Mouse (Mus musculus): Measurements from ENCODE around the gene Foxq1. TPM values are rescaled to one million over a fixed set of nuclear protein-coding genes. Genes with fewer than 3 reads are reported as not detected.

Gene Foxq1
- polyA plus RNA-seq, 1 experiment from 2014 or later, result 0.18 TPM

GRCm38 (mm10) chr13:31574627-31575026, 18.7 kb downstream of the Foxq1 start:
- Histone ChIP-seq H3K4me2 (no peak overlapping the region), H3K4me1 (replicated peaks) (peaks cover 22% of the 10 kb centered on the region), H3K27me3 (peaks cover 34% of the 10 kb centered on the region), H3K9me3 (no peaks in the 10 kb centered on the region), H3K27ac (no peak overlapping the region), H3K9ac (replicated peaks) (no peak overlapping the region), H3K36me3 (no peaks in the 10 kb centered on the region), H3K4me3 (replicated peaks) (no peak overlapping the region)
- 78% methylated on average over 3 of the region's 3 CpGs for WGBS
- no peak for ATAC-seq (ENCODE audit: insufficient number of reproducible peaks, insufficient read depth, low FRiP score, low TSS enrichment, low read depth)

GRCm38 (mm10) chr13:31576696-31577095, 20.8 kb downstream of the Foxq1 start:
- Histone ChIP-seq H3K4me2 (no peak overlapping the region), H3K27me3 (peaks cover 29% of the 10 kb centered on the region), H3K9ac (replicated peaks) (no peak overlapping the region), H3K4me3 (replicated peaks) (no peak overlapping the region), H3K9me3 (no peaks in the 10 kb centered on the region), H3K27ac (no peak overlapping the region), H3K4me1 (replicated peaks) (peaks cover 22% of the 10 kb centered on the region), H3K36me3 (no peaks in the 10 kb centered on the region)
- WGBS, result 21% methylated on average over 4 of the region's 4 CpGs
- ATAC-seq (ENCODE audit: insufficient number of reproducible peaks, insufficient read depth, low FRiP score, low TSS enrichment, low read depth), result no peak

GRCm38 (mm10) chr13:31577576-31577975, 21.6 kb downstream of the Foxq1 start:
- H3K4me2 ChIP-seq, result no peak overlapping the region
- H3K4me1 ChIP-seq (replicated peaks), result peaks cover 22% of the 10 kb centered on the region
- H3K36me3 ChIP-seq, result no peaks in the 10 kb centered on the region
- H3K27ac ChIP-seq, result no peak overlapping the region
- H3K9me3 ChIP-seq, result no peaks in the 10 kb centered on the region
- no peak for ATAC-seq (ENCODE audit: insufficient number of reproducible peaks, insufficient read depth, low FRiP score, low TSS enrichment, low read depth)
- peaks cover 27% of the 10 kb centered on the region for H3K27me3 ChIP-seq
- H3K4me3 ChIP-seq (replicated peaks), result no peak overlapping the region
- 44% methylated on average over 6 of the region's 6 CpGs for WGBS
- H3K9ac ChIP-seq (replicated peaks), result no peak overlapping the region

- Histone ChIP-seq H3K4me2 (peak overlapping the region; percentile 23), H3K36me3 (no peaks in the 10 kb centered on the region), H3K4me1 (replicated peaks) (peaks cover 22% of the 10 kb centered on the region), H3K27me3 (peaks cover 20% of the 10 kb centered on the region), H3K9ac (replicated peaks) (no peak overlapping the region), H3K4me3 (replicated peaks) (no peak overlapping the region), H3K27ac (peak overlapping the region; percentile 53; the same call in 1 of the 2 replicates), H3K9me3 (no peaks in the 10 kb centered on the region)
- WGBS, result 20% methylated on average over 10 of the region's 10 CpGs
- ATAC-seq (ENCODE audit: insufficient number of reproducible peaks, insufficient read depth, low FRiP score, low TSS enrichment, low read depth), result peak; percentile 77
Measured at GRCm38 (mm10) chr13:31578389-31578788, 22.5 kb downstream of the Foxq1 start.

- 53% methylated on average over 9 of the region's 9 CpGs for WGBS
- Histone ChIP-seq H3K4me3 (replicated peaks) (no peak overlapping the region), H3K4me1 (replicated peaks) (peaks cover 22% of the 10 kb centered on the region), H3K36me3 (no peaks in the 10 kb centered on the region), H3K9ac (replicated peaks) (no peak overlapping the region), H3K4me2 (no peak overlapping the region), H3K27ac (no peak overlapping the region), H3K27me3 (peaks cover 10% of the 10 kb centered on the region), H3K9me3 (no peaks in the 10 kb centered on the region)
- no peak for ATAC-seq (ENCODE audit: insufficient number of reproducible peaks, insufficient read depth, low FRiP score, low TSS enrichment, low read depth)
Measured at GRCm38 (mm10) chr13:31579866-31580265, 23.9 kb downstream of the Foxq1 start.

GRCm38 (mm10) chr13:31587341-31587740, 31.4 kb downstream of the Foxq1 start:
- Histone ChIP-seq H3K4me3 (replicated peaks) (no peak overlapping the region), H3K9me3 (0 out of 2 replicates have a peak, but pooled peaks cover 3% of the 10 kb centered on the region), H3K4me1 (replicated peaks) (no peaks in the 10 kb centered on the region), H3K4me2 (no peak overlapping the region), H3K27ac (no peak overlapping the region), H3K27me3 (peaks cover under 1% of the 10 kb centered on the region; the same call in 1 of the 2 replicates), H3K9ac (replicated peaks) (no peak overlapping the region), H3K36me3 (no peaks in the 10 kb centered on the region)
- 82% methylated on average over 5 of the region's 5 CpGs for WGBS
- ATAC-seq (ENCODE audit: insufficient number of reproducible peaks, insufficient read depth, low FRiP score, low TSS enrichment, low read depth), result no peak

- Histone ChIP-seq H3K4me3 (replicated peaks) (no peak overlapping the region), H3K9me3 (peaks cover 4% of the 10 kb centered on the region; the same call in 1 of the 2 replicates), H3K9ac (replicated peaks) (no peak overlapping the region), H3K27ac (no peak overlapping the region), H3K27me3 (no peaks in the 10 kb centered on the region; the same call in 1 of the 2 replicates), H3K4me2 (no peak overlapping the region), H3K36me3 (no peaks in the 10 kb centered on the region), H3K4me1 (replicated peaks) (peaks cover 7% of the 10 kb centered on the region; the same call in 1 of the 2 replicates)
- 81% methylated on average over 5 of the region's 5 CpGs for WGBS
- no peak for ATAC-seq (ENCODE audit: insufficient number of reproducible peaks, insufficient read depth, low FRiP score, low TSS enrichment, low read depth)
Measured at GRCm38 (mm10) chr13:31599576-31599975, 43.6 kb downstream of the Foxq1 start.

GRCm38 (mm10) chr13:31603964-31604363, 48.0 kb downstream of the Foxq1 start:
- whole genome bisulfite sequencing, result 33% methylated on average over 6 of the region's 6 CpGs
- no peak overlapping the region for H3K4me3 ChIP-seq (replicated peaks)
- no peak overlapping the region for H3K27ac ChIP-seq
- no peak overlapping the region for H3K9ac ChIP-seq (replicated peaks)
- H3K27me3 ChIP-seq, result peaks cover 25% of the 10 kb centered on the region
- peaks cover 7% of the 10 kb centered on the region; the same call in 1 of the 2 replicates for H3K4me1 ChIP-seq (replicated peaks)
- H3K36me3 ChIP-seq, result no peaks in the 10 kb centered on the region
- H3K9me3 ChIP-seq, result no peaks in the 10 kb centered on the region; the same call in 1 of the 2 replicates
- H3K4me2 ChIP-seq, result no peak overlapping the region
- ATAC-seq (ENCODE audit: insufficient number of reproducible peaks, insufficient read depth, low FRiP score, low TSS enrichment, low read depth), result peak; percentile 80

Other genes with a start within 250 kb of the Foxq1 start
- gene A530084C06Rik, start 3.2 kb downstream of the Foxq1 start, polyA plus RNA-seq (2016; fragmentation: Nextera tagmentation; extraction: Ambion mirVana), result 0.10 TPM in 1 of 2 replicates, not detected in the other
- 0.64 and 0.97 TPM in 2 replicates for gene Foxf2, start 69.7 kb downstream of the Foxq1 start, polyA plus RNA-seq (2016; fragmentation: Nextera tagmentation; extraction: Ambion mirVana)